Mouse (Mus musculus) embryo, embryonic 9.5 days (tissue): ENCODE data around the gene Dll1.

Source experiments
- DNase-seq: peaks from one replicate; pipeline ENCODE4 v3.0.0-alpha.2; 2017; ENCODE audit errors: extremely low spot score

Dll1 gene

DNA sequence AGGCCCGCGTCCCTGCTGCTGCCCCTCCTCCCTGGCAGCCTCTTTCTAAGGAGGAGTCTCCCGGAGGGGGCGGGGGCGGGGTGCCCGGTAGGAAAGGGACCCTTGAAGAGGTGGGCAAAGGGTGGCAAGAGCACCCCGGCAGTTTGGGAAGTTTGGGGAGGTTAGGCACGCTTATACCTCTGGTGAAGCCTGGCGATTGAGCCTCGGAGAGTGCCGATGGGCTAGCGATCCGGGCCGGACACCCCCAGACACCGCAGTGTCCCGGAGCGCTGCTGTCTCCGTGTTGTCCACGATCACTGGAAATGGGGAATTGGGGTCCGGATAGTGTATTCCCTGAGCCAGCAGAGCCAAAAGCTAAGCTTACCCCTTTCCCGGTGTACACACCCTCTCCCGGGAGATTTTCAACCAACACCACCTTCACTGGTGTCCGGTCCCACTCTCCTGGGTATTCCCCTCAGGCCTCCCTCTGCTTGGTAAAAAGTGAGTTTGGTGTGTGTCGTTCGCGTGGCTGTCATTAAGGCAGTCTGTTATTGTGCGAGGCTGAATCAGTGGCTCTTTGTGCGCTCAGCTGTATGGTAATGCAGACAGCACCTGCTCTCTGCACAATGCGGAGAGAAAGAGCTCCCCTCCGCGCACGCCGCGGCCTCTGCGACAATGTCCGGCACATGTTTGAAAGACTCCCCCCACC, at the start of gene Dll1:
Gene Dll1, minus strand, starts transcription at position 379 of the 688 bp plus-strand sequence.
- DNase-seq: peak; percentile 78

- DNase-seq: no peak
These were observed 49.3 kb upstream of the Dll1 start for GRCm38 (mm10) chr17:15425931-15426330.

- no peak for DNase-seq
These were observed 46.6 kb upstream of the Dll1 start for GRCm38 (mm10) chr17:15423080-15423765.

- DNase-seq: no peak
These were observed 46.0 kb upstream of the Dll1 start for GRCm38 (mm10) chr17:15422666-15423065.

DNA sequence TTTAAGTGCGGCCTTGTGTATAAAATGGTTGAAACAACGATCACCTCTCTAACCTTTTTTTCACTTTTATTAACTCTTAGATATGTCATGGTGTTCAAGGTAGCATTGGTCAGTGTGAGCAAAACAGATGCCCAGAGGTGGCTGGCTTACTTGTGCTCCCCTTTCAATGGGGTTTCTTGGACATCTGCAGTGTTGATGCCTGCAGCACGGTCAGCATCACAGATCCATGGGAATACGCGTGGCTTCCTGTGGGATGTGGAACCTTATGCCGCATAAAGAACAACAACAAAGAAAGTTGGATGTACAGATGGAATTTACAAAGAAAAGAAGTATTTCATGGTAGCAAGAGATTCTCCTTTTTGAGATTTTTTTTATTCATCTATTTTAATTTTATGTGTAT, 44.8 kb upstream of the Dll1 start:
- no peak for DNase-seq

DNA sequence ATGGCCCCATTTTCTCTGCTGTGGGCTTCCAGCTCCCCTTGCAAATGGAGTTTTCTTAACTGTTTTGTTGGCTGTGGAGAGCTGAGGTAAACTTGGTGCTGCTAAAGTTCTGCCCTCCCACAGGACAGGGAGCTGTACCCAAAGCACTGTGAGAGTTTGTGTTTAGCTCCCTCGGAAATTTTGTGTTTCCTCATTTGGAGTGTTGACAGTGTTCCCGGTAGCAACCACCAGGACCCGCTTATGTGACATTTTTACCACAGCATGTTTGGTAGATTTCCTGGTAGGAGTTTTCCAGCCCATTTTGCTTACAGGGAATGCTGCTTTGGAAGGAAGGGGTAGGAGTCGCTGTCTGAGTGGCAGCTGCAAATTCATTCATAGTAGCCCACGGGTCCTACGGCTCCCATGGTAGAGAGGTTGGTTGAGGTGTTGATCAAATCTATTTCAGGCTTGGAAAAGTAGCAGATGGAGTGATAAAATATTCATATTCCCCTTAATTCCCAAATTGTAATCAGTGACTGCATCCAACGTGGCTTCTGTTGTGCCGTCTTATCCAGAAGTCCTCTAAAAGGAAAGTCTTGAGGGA, 43.4 kb upstream of the Dll1 start:
- no peak for DNase-seq

- no peak for DNase-seq
These were observed 42.9 kb upstream of the Dll1 start for GRCm38 (mm10) chr17:15419534-15419933.

DNA sequence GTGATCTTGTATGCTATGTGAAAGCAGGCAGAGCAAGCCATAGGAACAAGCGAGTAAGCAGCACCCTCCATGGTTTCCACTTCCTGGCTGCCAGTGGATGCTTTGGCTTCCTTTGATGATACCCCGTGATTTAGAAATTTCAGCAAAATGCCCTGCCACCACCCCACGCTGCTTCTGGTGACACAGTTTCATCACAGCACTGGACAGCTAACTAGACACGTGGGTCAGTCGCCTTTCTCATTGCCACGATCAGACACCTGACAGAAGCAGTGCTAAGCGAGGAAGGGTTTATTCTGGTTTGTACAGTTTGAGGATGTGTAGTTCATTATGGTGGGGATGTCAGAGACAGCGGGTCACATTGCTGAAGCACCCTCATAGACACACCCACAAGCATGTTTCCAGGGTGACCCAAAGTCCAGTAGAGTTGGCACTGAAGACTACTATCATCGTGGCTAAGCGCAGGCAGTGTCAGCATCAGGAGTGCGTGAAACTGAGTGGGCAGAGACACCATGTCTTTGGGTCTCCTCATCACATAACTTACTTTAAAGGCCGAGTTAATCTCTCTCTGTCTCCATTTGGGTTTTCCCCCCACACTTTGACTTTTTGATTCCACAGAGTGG, 40.0 kb upstream of the Dll1 start:
- no peak for DNase-seq

- no peak for DNase-seq
These were observed 34.2 kb upstream of the Dll1 start for GRCm38 (mm10) chr17:15410861-15411260.

DNA sequence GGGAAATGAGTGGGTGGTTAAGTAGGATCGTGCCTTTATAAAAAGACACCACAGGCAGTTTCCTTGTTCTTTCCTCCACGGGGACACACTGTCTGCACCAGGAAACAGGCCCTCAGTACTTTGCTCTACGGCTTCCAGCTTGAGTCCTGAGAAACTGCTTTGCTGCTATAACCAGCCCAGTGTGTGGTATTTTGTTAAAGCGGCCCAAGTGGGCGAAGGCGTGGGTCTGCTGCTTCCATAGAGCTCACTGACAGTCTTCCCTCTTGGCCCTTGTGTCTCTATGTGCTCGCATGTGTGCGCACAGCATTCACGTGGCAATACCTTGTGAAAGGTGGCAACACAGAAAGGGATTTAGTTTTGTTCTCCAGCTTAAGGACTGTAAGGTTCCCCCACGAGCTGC, 32.6 kb upstream of the Dll1 start:
- no peak for DNase-seq

GRCm38 (mm10) chr17:15406576-15406975, 29.9 kb upstream of the Dll1 start:
- DNase-seq: no peak

DNA sequence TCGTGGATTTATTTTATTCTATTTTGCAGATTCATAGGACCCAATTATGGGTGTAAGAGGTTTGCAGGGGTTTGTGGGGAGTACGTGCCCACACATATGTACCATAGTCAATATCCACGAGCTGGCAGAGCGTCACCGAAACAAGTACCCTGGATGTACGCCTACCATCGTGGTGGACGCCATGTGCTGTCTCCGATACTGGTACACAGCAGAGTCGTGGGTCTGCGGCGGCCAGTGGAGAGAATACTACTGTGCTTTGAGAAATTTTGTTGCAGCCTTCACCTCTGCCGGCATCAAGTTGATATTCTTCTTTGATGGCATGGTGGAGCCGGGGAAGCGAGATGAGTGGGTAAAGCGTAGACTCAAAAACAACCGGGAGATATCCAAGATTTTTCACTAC, 25.0 kb upstream of the Dll1 start:
- DNase-seq: no peak

DNA sequence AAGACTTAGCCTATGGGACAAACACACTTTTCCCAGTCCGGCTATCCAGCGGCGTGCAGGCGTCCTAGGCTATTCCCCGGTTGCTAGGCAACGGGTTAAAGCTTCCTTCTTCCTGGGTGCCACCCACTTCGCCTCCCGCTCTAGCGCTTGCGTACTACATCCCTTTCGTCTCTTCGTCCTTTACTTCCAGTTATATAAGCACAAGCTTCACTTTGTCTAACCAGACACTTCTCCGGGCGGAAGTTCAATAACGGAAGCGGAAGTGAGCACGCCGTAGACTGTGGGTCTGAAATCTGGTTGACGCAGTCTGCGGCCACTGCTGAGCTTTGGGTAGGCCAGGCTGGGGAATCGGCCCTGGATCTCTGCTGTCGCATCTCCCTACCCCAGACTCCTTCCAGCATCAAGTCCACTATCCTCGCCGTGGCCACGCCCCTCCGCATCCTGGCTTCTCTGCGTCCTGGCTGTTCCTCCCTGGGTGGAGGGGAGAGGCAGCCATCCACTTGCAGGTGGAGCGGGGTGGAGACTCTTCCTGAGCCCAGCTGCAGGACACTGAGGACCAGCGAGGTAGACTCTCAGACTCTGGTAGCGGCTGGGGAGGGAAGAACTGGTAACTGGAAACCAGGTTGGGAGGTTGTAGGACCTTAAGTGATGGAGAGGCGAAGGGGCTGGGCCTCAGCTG, 19.5 kb upstream of the Dll1 start, which contains the start of gene Fam120b:
Gene Fam120b, plus strand, starts transcription at position 206 of the 679 bp plus-strand sequence.
- peak; percentile 85 for DNase-seq

DNA sequence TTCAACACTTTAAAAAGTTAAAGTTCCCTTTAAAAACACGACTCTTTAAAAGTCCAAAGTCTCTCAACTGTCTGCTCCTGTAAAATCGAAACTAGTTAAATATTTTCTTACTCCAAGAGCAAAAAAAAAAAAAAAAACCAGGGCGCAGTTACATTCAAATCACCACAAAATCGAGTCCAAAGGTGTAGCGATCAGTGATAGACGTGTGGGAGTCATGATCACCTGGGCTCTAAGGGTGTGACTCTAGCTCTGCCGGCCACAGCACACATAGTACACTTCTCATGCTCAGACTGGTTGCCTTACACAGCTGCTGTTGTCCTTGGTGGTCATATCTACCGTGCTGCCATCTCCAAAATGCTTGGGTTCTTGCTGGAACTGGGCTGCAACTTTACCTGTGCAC, 12.7 kb upstream of the Dll1 start:
- no peak for DNase-seq

- DNase-seq: no peak
These were observed 12.2 kb upstream of the Dll1 start for GRCm38 (mm10) chr17:15388892-15389291.

GRCm38 (mm10) chr17:15383360-15383759, 6.7 kb upstream of the Dll1 start:
- no peak for DNase-seq

GRCm38 (mm10) chr17:15381869-15382660, 5.4 kb upstream of the Dll1 start:
- DNase-seq: peak; percentile 42

DNA sequence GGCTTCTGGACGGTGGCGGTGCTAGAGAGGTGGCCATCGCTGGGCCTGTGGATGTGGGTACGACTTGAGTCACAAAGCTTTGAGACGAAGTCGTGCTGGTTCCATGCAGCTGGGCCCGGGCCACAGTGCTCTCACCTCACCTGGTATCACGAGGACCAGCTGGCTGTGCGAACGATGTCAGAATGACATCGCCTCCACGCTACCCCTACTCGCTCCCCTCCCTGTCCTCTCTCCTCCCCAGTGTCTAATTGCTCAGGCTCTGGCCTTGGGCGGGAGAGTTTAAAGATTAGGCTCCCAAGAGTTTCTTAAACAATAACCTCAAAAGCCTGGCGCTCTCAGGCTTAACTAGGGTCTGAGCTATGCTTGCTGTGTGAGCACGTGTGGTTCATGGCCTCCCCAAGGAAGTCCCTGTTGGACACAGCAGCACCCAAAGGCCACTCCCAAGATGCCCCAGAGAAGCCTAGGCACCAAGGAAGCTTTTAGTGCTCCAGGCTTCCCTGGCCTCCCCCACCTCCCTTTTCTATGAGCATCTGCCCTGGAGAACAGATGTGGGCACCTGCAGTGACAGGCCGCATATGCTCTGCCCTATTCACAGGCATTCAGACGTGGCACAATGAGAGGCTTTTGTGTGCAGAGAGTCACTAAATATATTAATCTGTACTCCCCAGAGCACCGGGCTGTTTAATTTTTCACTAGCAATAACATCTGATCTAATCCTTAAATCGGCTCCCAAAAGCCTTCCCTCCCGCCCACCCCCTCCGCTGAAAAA, 4.6 kb upstream of the Dll1 start:
- peak; percentile 60 for DNase-seq

DNA sequence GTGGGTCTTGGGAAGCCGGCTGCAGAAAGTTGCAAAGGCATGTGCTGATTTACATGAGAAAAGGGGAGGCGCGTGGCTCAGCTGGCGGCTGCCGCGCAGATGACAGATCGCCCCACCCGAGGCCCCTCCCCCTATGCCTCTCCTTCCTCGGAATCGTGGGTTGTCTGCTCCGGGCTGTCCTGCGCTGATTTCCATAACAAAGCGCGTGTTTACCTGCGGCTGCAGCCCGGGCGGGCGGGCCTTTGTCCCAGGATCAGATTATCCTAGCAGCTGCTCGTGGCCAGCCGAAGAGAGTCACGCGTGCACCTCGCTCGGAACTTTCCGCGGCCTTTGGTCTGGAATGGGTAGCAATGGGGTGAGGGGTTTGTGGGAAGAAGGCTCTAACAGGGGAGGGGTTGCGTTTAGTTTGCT, 4.0 kb upstream of the Dll1 start:
- DNase-seq: peak; percentile 78

DNA sequence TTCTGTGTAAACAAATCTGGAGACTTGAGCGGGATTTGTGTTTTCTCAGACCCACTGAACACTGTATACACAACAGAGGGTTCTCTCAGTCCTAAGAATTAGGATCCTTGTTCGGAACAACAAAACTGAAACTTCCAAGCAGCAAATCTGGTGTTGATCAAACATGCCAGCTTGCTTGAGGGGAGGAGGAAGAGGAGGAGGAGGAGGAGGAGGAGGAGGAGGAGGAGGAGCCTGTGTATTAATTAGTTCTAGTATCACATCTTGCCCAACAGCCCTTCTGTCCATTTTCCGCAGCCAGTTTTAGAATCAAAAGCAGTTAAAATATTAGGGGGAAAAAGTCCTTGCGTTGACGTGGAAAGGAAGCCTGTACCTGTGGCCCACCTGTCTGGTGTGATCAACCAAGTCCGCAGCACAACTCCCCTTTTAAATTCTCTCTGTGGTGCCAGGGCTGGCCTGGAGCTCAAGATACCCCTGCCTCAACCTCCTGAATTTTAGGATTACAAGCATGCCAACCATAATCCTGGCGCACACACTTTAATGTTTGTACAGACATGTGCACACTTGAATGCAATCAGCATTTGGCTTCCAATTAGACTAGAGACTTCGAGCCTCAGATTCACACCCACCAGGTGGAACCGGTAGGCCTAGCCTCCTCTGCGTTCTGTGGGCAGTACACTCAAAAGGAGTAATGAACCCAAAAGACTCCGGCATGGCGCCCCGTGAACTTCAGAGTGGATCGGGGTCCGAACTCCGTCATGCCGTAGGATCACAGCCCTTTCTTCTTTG, 3.3 kb upstream of the Dll1 start:
- DNase-seq: no peak
